In genomic region chr19:36350181-36350580, GRCm38 (mm10) we compare ENCODE assay signal across 19 mouse cellular contexts. TPM values are rescaled to one million over a fixed set of nuclear protein-coding genes. Genes with fewer than 3 reads are reported as not detected.
DNase-seq lines count a peak whose midpoint lies in the region; TF ChIP-seq lines count a peak whose summit lies in the region.
"Had no signal": no experiment of that assay in that cellular context is flagged by ENCODE, and none has a peak within 500 bp of the region (broad histone marks: within the 10 kb centered on the region; RNA-seq: fewer than 3 reads in every experiment).

No protein-coding gene starts in this region.

- no peak overlapping the region for H3K27ac ChIP-seq in kidney, adult 2 months (ENCODE audit: insufficient read depth, low read depth, low read length)
- H3K27ac ChIP-seq: embryonic facial prominence, embryonic 12.5 days; forebrain, embryonic 10.5 days; heart, embryonic 15.5 days; intestine, embryonic 15.5 days; limb, embryonic 15.5 days; lung, embryonic 15.5 days; midbrain, embryonic 10.5 days had no signal

- no peaks in the 10 kb centered on the region for H3K27me3 ChIP-seq in kidney, adult 2 months (replicated peaks; ENCODE audit: control insufficient read depth, insufficient read depth, low read length)

- peaks cover 3% of the 10 kb centered on the region; the same call in 1 of the 2 replicates for H3K4me1 ChIP-seq in kidney, adult 2 months (ENCODE audit: control insufficient read depth, insufficient read depth, low read length)
- H3K4me1 ChIP-seq: embryonic facial prominence, embryonic 12.5 days; intestine, embryonic 15.5 days had no signal

- no peaks in the 10 kb centered on the region for H3K36me3 ChIP-seq in kidney, adult 2 months (ENCODE audit: control insufficient read depth, insufficient read depth, low read length)
- H3K36me3 ChIP-seq: embryonic facial prominence, embryonic 12.5 days; forebrain, embryonic 10.5 days; heart, embryonic 15.5 days; intestine, embryonic 15.5 days; limb, embryonic 15.5 days; lung, embryonic 15.5 days; midbrain, embryonic 10.5 days had no signal

- no peak for TF ChIP-seq POLR2A in kidney, adult 2 months (IDR thresholded peaks at IDR 0.05; ENCODE audit: low read depth, low read length)

- no peak for TF ChIP-seq CTCF in kidney, adult 2 months (conservative IDR thresholded peaks at IDR 0.05; ENCODE audit: insufficient read depth, insufficient read length, low read depth, low read length)

- no peak overlapping the region for H3K4me3 ChIP-seq in kidney, adult 2 months (ENCODE audit: insufficient read depth, low read depth, low read length)

- peak; percentile 39 for DNase-seq in cerebellum, adult 9-10 months
- DNase-seq in cerebellum, adult 8-10 months, result no peak
- peak; percentile 6 for DNase-seq in kidney, adult 2 months
- no peak for DNase-seq in kidney, adult 18-20 months
- peak; percentile 67 for DNase-seq in CD4-positive, CD25-positive, alpha-beta regulatory T cell, adult 2 months (ENCODE audit: low read depth, low spot score)
- DNase-seq in cerebellum, postnatal 10 days, result peak; percentile 41 to 48
- no peak for DNase-seq in urinary bladder, postnatal 14 days (ENCODE audit: low spot score)
- DNase-seq in spleen, postnatal 14 days (ENCODE audit: low spot score in 2 of 2), result no peak
- DNase-seq: adrenal gland, adult 2 months; gastrocnemius, postnatal 14 days; kidney, postnatal 4 days; right cerebral cortex, adult 18-20 months had no signal

- WGBS in kidney, adult 2 months, result 77% methylated on average over 11 of the region's 11 CpGs

RNA-seq across cellular contexts. Expression of gene Pcgf5, which starts 2.1 kb away (rescaled TPM):
- 8.6 and 10.6 TPM in 2 replicates for polyA plus RNA-seq in kidney, adult 2 months (2012; rRNA removed)

Comparison
In these comparisons a context has a peak if more than half of its experiments do, and no peak if none do; other contexts are left out.
1. DNase-seq: peak in cerebellum, adult 9-10 months (single experiment), kidney, adult 2 months (single experiment), CD4-positive, CD25-positive, alpha-beta regulatory T cell, adult 2 months (single experiment) and cerebellum, postnatal 10 days (2 of 2); none in cerebellum, adult 8-10 months (single experiment), kidney, adult 18-20 months (single experiment), urinary bladder, postnatal 14 days (single experiment) and spleen, postnatal 14 days (0 of 2).